Mouse (Mus musculus) induced T-regulatory cell, adult 2 months (primary cell): Measurements from ENCODE around the gene Hdgfl1.

Source experiments
- DNase-seq: peaks from one replicate; pipeline ENCODE4 v3.0.0-alpha.2; 2012; ENCODE audit warnings: low read depth

Hdgfl1 gene

GRCm38 (mm10) chr13:26769955-26770354 lies at the start of gene Hdgfl1:
TSS of gene Hdgfl1 (minus strand) at chr13:26770165.
- no peak for DNase-seq

- no peak for DNase-seq
These were observed 25.5 kb upstream of the Hdgfl1 start for GRCm38 (mm10) chr13:26795460-26795859.

DNA sequence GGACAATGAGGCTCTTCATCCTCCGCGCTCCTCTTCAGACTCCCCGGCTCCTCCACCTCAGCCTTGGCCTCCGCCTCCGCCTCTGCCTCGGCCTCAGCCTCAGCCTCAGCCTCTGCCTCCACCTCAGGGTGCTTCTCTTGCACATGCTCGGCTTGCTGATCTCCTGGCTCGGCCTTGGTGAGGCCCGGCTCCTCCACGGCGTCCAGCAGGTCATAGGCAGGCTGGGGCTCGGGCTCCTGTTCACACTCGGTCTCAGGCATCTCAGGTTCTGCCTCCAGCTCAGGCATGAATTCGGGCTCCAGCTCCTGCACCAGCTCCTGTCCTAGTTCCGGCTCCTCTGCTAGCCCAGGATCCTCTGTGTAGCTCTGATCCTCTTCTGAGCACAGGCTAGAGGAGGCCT lies 541 bp downstream of the Hdgfl1 start:
- no peak for DNase-seq

GRCm38 (mm10) chr13:26761966-26762803 lies 7.8 kb downstream of the Hdgfl1 start:
- DNase-seq = no peak

DNA sequence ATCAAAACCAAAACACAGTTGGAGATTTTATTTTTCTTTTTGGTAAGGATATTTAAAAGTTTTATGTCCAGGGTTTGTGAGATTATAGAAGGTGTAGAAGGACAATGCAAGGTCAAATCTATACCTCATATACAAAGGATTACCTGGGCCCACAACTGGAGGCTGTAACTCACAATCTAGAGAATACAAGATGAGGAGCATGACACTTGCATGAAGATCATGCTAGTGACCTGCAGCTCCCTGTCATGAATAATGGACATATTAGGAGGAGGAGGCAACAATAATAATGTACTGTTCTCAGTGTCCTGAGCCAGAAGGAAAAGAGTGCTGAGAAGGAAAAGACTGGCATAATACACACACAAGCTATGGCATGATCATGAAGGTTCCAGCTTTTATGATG lies 17.1 kb downstream of the Hdgfl1 start:
- no peak for DNase-seq

DNA sequence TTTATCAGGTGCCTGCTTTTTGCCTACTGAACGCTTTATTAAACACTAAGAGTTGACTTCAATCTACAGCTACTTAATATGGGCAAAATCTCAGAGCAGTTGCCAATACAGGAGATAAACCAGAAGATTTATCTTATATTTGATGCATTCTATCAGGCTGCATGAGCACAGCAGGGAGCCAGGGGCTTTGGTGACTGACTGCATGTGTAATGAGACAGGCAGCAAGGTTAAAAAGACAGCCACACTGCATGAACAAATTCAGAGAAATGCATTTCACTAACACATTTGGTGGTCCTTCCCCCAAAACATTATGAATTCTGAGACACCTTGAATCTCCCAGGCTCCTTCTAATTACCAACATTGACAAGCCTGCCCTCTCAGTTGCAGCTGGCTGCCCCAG lies 17.6 kb downstream of the Hdgfl1 start:
- no peak for DNase-seq

- DNase-seq = no peak
These were observed 24.1 kb downstream of the Hdgfl1 start for GRCm38 (mm10) chr13:26745760-26746457.

DNA sequence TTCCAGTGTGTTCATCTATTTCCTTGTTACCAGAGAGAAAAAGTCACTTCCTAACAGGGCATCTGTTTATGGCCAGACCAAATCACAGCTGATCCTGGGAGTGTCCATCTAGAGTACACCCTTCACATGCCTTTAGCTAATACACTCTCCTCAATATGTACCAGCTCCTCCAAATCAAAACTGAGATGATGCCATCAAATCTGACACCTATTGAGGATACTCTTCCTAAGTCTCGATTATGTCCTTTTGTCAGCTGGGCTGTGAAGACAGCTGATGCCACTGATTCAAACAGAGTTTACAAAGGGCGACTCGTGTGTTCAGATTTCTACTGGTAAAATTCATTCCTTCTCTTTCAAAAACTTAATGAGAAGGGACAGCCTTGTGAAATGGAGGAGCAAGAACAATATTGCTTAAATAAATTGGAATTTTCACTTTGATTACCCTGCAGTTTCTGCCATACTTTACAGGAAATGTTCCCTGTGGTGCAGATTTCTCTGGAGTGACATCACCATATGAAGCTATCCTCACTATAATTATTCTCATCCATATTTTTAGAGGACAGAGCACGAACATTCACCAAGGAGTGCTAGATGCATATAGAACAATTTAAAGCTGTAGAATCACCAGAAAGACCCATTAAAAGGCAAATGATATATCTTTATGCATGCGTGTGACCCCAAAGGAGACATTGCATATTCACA lies 24.8 kb downstream of the Hdgfl1 start:
- no peak for DNase-seq

DNA sequence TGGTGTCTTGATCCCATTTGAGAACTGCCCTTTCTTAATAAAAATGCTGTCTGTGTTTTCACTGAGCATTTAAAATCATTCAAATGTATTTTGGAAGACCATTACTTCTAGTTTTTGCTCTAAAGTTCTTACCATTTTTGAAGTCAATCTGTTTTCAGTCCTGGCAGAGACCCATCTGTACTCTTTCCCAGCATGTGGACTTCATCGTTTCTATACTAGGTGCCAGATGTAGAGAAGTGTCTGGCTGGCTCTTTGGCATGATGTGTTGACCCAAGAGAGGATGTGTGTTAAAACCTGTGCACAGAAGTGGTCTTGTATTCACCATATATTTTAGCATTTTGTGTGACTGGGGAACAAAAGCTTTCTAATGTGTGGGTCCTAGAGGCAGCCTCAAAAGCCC lies 25.9 kb downstream of the Hdgfl1 start:
- DNase-seq = no peak

DNA sequence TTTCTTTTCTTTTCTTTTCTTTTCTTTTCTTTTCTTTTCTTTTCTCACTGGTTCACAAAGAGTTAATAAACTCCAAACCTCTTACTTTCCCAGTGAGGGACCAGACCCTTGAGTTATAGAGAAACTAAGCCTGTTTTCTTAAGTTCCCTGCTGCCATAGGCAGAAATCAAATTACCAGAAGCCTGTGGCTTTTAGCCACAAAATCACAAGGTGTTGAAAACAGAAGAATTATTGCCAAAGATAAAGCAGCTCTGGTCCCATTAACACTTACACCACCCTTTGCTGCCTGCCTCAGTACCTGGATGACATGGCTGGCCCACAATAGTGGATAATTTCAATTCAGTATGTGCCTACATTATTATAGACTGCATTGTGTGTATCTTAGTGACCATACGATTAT lies 35.0 kb downstream of the Hdgfl1 start:
- no peak for DNase-seq

GRCm38 (mm10) chr13:26724250-26724649 lies 45.7 kb downstream of the Hdgfl1 start:
- DNase-seq = no peak

GRCm38 (mm10) chr13:26721333-26721732 lies 48.6 kb downstream of the Hdgfl1 start:
- DNase-seq = no peak

DNA sequence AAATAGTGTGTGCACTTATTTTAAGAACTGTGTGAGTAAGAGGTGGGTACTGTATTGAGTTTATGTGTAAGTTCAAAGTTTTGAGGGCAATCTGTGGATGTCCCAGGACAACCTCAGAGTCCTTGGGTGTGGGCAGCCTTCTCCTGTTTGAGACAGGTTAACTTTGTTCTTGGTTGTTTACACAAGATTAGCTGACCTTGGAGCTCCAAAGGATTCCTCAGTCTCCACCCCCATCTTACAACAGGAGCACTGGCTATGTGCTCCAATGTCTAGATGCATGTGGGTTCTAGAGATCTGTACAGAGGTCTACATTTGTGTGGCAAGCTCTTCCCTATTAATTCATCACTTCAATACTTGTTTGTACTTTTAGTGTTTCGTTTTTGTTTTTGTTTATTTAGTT lies 49.0 kb downstream of the Hdgfl1 start:
- DNase-seq = no peak

GRCm38 (mm10) chr13:26719146-26719715 lies 50.7 kb downstream of the Hdgfl1 start:
- no peak for DNase-seq
